Mouse (Mus musculus): ENCODE data around the gene Golph3.

GRCm38 (mm10) chr15:12306188-12307071, 14.8 kb upstream of the Golph3 start:
- TF ChIP-seq CTCF (conservative IDR thresholded peaks at IDR 0.05; ENCODE audit: low read length) (no peak), NANOG (IDR thresholded peaks at IDR 0.05; ENCODE audit: borderline replicate concordance, low read length) (no peak), POU5F1 (IDR thresholded peaks at IDR 0.05; ENCODE audit: borderline replicate concordance, low read length) (no peak)
